Mouse (Mus musculus) intestine, embryonic 14.5 days (tissue): ENCODE measurements around the gene Agps. TPM values are rescaled to one million over a fixed set of nuclear protein-coding genes. Genes with fewer than 3 reads are reported as not detected.
A peak's percentile ranks its signal among the peaks of the same experiment; 100 is the strongest.
"Not testable (repeated sequence)": the region's sequence is repeated elsewhere in the genome, so short reads cannot be mapped to it uniquely, and the experiment has no call there.

Source experiments
- ATAC-seq: fragments of 200-750 bp; cut with Nextera tagmentation; replicated peaks from 2 replicates; pipeline ENCODE4 v1.8.0; 2017; ENCODE audit warnings: low read depth, moderate number of reproducible peaks, moderate TSS enrichment, moderate library complexity; ENCODE audit not compliant: low FRiP score, low TSS enrichment
- DNase-seq: peaks from one replicate; pipeline ENCODE4 v3.0.0-alpha.2; 2018; ENCODE audit warnings: low spot score
- H3K27ac ChIP-seq: fragments of 300-500 bp; sonication (generic); 2 replicates; pipeline ENCODE4 v1.5.1; 2014; ENCODE audit warnings: low read depth, mild to moderate bottlenecking, control low read depth
- H3K27me3 ChIP-seq: fragments of 300-500 bp; sonication (generic); replicated peaks from 2 replicates; pipeline ENCODE4 v1.6.1; 2014; ENCODE audit warnings: low read length, control low read depth; ENCODE audit not compliant: control insufficient read depth, insufficient read depth
- H3K36me3 ChIP-seq: fragments of 300-500 bp; sonication (generic); 2 replicates; pipeline ENCODE4 v1.6.1; 2014; ENCODE audit warnings: low read length, control low read depth; ENCODE audit not compliant: control insufficient read depth, insufficient read depth
- H3K4me1 ChIP-seq: fragments of 300-500 bp; sonication (generic); replicated peaks from 2 replicates; pipeline ENCODE4 v1.6.1; 2014; ENCODE audit warnings: low read length, control low read depth, mixed read lengths; ENCODE audit not compliant: control insufficient read depth, insufficient read depth
- H3K4me2 ChIP-seq: fragments of 300-500 bp; sonication (generic); 2 replicates; pipeline ENCODE4 v1.6.1; 2014; ENCODE audit warnings: low read length
- H3K4me3 ChIP-seq: fragments of 300-500 bp; sonication (generic); 2 replicates; pipeline ENCODE4 v1.5.1; 2014; ENCODE audit warnings: low read depth, low read length, control low read depth, mixed read lengths
- H3K9ac ChIP-seq: fragments of 300-500 bp; sonication (generic); 2 replicates; pipeline ENCODE4 v1.6.1; 2014; ENCODE audit warnings: mild to moderate bottlenecking, low read length
- H3K9me3 ChIP-seq: fragments of 300-500 bp; sonication (generic); 2 replicates; pipeline ENCODE4 v1.6.1; 2016; ENCODE audit warnings: low read length, control low read depth; ENCODE audit not compliant: control insufficient read depth
- WGBS: fragments of 180-500 bp; shearing (Covaris S2); extraction: QIAGEN DNeasy Blood & Tissue Kit; methylation state at CpG from one replicate; pipeline ENCODE4 v1.1.7; 2014; 5-methylcytosine and 5-hydroxymethylcytosine counted together
- polyA plus RNA-seq: library from polyadenylated mRNA; unstranded; fragments of >200 nt; fragmentation: Nextera tagmentation; extraction: Ambion mirVana; gene quantifications from 2 replicates; pipeline ENCODE4 v1.2.1, GENCODE M21; 2014

Agps gene
- polyA plus RNA-seq, 1 experiment from 2014 or later: 35.6 TPM

DNA sequence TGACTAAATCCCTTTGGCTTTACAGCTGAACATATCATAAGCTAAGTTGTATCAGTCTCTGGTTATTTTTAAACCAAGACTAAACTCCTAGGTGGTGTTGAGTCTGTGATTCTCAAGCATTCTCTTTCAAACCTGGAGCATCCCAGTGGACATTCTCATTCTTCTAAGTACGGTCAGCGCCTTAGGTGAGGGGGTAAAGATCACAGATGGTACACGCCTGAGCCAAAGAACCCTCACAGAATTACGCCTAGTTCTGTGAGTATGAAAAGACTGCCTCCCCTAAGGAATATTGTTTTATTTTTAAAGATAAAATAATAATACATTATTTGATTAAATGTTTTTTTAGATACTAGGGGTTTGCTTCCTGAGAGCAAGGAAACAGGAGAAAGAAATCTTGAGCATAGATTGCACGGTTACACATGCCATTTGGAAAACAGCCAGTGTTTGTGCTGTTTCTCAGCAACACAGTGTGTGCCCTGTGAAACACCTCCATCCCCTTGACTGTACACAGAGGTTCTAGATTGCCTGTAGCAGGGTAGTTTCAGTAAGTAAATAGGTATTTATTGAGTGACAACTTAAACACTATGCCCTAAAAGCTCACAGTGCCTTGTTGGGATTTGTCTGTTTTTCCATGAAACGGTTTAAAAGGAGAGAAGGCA is 97.9 kb downstream of the Agps start:
- Histone ChIP-seq H3K36me3 (peaks cover 13% of the 10 kb centered on the region; the same call in 1 of the 2 replicates), H3K4me2 (no peak overlapping the region), H3K9me3 (no peaks in the 10 kb centered on the region), H3K4me1 (no peaks in the 10 kb centered on the region), H3K9ac (no peak overlapping the region), H3K27ac (no peak overlapping the region), H3K27me3 (0 out of 2 replicates have a peak, but pooled peaks cover 3% of the 10 kb centered on the region), H3K4me3 (no peak overlapping the region)
- WGBS: 97% methylated on average over 6 of the region's 6 CpGs
- DNase-seq (no peak), ATAC-seq (no peak)

DNA sequence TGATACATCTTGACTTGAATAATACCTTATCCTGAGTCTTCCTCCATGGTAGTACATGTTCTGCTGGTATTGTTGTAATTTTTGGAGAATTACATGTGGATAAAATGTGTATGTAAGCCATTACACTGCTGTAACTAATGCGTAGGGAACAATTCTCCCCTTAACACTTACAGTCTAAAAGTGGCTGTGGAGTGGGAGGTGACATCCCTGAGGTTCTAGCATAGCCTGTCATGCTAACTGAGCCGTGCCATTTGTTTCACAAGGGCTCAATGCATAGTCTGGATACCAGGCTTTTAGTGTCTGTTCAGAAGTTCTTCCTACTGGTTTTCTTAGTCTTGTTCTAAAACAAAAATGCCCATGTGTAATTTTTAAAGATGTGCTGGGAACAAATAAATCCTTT is 99.0 kb downstream of the Agps start:
- H3K4me1 ChIP-seq: no peaks in the 10 kb centered on the region
- WGBS: 94% methylated on average over 2 of the region's 2 CpGs
- H3K9me3 ChIP-seq: no peaks in the 10 kb centered on the region
- ATAC-seq (no peak), DNase-seq (no peak)
- peaks cover 11% of the 10 kb centered on the region; the same call in 1 of the 2 replicates for H3K36me3 ChIP-seq
- no peak overlapping the region for H3K4me3 ChIP-seq
- no peak overlapping the region for H3K27ac ChIP-seq
- H3K9ac ChIP-seq: no peak overlapping the region
- H3K4me2 ChIP-seq: no peak overlapping the region
- 0 out of 2 replicates have a peak, but pooled peaks cover 3% of the 10 kb centered on the region for H3K27me3 ChIP-seq

DNA sequence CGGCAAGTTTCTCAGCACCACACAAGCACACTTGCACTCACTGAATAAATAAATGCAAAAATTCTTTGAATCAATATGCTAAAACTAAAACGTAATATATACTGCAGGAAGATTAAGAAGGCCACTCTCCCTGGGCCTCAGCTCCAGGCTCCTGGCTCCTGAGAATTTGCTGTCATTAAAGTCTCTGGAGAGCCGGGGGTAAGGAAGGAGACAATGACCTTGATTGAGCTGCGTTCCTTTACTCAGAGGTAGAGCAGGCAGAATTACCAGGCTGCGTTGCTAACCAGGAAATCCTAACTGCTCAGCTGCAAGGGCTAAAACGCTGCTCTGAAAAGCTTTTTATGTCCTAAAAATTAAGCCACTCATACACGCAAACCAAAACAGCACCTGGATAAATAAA is 101.6 kb downstream of the Agps start:
- Histone ChIP-seq H3K27ac (no peak overlapping the region), H3K9ac (no peak overlapping the region), H3K36me3 (peaks cover 2% of the 10 kb centered on the region; the same call in 1 of the 2 replicates), H3K4me3 (no peak overlapping the region), H3K4me2 (no peak overlapping the region), H3K4me1 (no peaks in the 10 kb centered on the region), H3K9me3 (no peaks in the 10 kb centered on the region), H3K27me3 (0 out of 2 replicates have a peak, but pooled peaks cover 3% of the 10 kb centered on the region)
- 33% methylated on average over 7 of the region's 7 CpGs for WGBS
- no peak for ATAC-seq
- no peak for DNase-seq

DNA sequence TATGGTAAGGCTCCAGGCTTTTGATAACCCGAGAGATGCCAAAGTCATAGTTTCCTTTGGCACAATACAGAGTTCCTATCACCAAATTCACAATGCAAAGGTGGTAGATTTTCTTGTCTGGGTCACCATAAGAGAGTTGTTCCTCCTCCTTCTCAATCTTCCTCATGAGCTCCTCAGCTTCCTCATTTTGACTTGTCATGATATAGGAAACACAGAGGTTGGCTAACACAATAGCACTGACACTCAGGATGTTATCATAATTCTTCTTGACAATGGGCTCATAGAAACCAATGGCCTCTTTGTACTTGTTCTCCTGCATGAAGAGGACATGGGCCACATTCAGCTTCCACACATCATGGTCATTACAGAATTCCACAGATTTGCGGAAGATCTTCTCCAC is 104.7 kb downstream of the Agps start:
- not testable (repeated sequence) for H3K9me3 ChIP-seq
- 90% methylated on average over 2 of the region's 2 CpGs for WGBS

DNA sequence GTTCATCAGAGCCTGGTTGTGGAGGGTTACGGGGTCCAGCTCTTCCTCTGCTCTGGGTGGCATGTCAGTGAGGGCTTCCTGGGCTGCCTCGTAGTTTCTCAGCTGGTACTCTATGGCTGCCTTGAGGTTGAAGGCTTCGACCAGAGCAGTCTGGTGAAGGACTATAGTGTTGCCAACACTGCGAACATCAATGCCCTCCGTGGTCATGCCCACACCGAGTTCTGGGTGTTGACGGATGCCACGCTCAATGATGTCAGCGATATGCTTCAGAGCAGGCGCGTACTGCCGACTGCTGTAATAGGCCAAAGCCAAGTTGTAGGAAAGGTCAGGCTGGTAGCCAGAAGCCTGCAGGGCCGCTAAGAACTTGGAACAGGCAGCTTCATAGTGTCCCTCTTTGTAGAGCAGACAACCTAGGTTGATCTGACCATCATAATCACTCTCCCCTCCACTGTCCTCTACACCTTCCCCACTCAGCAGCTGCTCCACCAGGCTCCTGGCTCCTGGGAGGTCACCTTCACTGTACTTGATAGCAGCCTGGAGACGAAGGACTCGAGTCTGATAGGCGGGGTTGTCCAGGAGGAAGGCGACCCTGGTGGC is 105.6 kb downstream of the Agps start:
- H3K36me3 ChIP-seq, H3K4me1 ChIP-seq, H3K27ac ChIP-seq, H3K9me3 ChIP-seq, H3K27me3 ChIP-seq, DNase-seq: not testable (repeated sequence)
- H3K4me3 ChIP-seq: peak overlapping the region; percentile 71
- peak; percentile 65; the same call in 1 of the 2 replicates for ATAC-seq
- H3K9ac ChIP-seq: peak overlapping the region; percentile 65; the same call in 1 of the 2 replicates
- peak overlapping the region; percentile 58 for H3K4me2 ChIP-seq
- WGBS: 77% methylated on average over 14 of the region's 17 CpGs

More for the DNA sequence above, 104.7 kb downstream of the Agps start:
- H3K4me2 ChIP-seq, DNase-seq, H3K27me3 ChIP-seq, H3K9ac ChIP-seq, H3K36me3 ChIP-seq, H3K4me1 ChIP-seq, H3K4me3 ChIP-seq, H3K27ac ChIP-seq, ATAC-seq: not testable (repeated sequence)

DNA sequence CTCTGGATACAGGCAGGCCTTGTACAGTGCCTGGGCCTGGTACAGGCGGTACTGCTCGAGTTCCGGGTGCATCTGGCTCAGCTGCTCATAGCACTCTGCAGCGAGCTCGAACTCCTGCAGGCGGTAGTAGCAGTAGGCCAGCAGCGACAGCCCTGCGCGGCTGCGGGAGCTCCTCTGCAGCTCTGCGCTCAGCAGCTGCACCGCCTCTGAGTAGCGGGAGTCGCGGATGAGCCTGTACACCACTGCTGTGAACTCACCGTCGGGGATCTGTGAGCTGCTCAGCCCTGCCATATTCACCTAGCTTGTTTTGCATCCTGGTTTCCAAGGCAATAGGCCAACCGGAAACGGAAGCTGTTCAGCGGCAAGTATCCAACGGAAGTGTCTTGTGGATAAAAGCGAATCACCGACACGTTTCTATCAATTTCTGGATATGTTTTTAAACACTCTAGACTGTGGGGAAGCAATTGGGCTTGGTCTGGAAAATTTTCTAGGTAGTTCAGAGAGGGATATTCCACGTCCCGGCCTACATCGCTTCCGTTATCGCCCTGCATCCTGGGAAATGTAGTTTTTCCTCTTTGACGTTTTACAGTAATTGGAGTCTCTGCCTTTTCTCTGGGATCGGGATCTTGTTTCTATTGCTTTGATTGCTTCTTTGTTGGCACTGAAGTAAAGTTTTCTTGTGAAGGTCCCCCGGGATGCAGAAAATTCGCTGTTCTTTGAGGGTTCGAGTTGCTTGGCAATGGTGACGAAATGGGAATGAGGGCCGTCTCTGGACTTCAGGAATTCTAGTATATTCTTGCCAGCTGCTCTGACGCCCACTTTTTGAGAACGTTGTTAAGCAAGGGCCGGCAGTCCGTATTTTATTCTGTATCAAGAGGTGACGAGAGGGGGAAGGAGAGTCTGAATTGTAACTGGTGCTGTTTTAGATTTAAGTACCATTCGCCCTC is 106.4 kb downstream of the Agps start, which contains the start of gene Ttc30b:
Gene Ttc30b (minus strand): TSS at position 469 of the 947 bp plus-strand sequence.
- peak; percentile 87 for ATAC-seq
- Histone ChIP-seq H3K27ac (peak within 1 kb of the TSS; percentile 92), H3K9ac (peak within 1 kb of the TSS; percentile 65), H3K9me3 (no peaks in the 10 kb centered on the region), H3K4me2 (peak within 1 kb of the TSS; percentile 58), H3K36me3 (no peaks in the 10 kb centered on the region), H3K4me3 (peak within 1 kb of the TSS; percentile 71), H3K4me1 (no peaks in the 10 kb centered on the region), H3K27me3 (peaks cover 6% of the 10 kb centered on the region; the same call in 1 of the 2 replicates)
- WGBS: 5% methylated on average over 32 of the region's 42 CpGs
- DNase-seq: peak; percentile 86

DNA sequence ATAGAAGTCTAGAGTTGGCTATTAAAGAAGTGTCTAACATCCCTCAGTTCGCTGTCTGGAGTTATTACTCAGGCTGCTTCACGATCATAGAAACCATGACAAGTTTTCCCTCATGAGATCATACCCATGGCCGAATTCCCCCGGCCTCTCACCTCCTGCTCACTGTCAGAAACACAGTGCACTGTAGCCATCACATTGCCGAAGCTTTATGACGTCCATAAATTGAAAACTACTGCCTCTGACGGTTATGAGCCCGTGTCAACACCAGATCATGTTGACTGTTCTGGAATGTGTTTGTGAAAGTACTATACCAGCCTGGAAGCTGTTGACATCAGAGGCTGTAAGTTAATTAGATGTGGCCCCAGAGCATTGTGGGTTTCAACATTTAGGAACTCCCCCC is 118.7 kb downstream of the Agps start:
- H3K4me1 ChIP-seq: no peaks in the 10 kb centered on the region
- no peak overlapping the region for H3K9ac ChIP-seq
- H3K9me3 ChIP-seq: no peaks in the 10 kb centered on the region
- H3K4me2 ChIP-seq: no peak overlapping the region
- DNase-seq (no peak), ATAC-seq (no peak)
- no peaks in the 10 kb centered on the region for H3K36me3 ChIP-seq
- 71% methylated on average over 8 of the region's 8 CpGs for WGBS
- H3K4me3 ChIP-seq: no peak overlapping the region
- no peak overlapping the region for H3K27ac ChIP-seq
- H3K27me3 ChIP-seq: no peaks in the 10 kb centered on the region

DNA sequence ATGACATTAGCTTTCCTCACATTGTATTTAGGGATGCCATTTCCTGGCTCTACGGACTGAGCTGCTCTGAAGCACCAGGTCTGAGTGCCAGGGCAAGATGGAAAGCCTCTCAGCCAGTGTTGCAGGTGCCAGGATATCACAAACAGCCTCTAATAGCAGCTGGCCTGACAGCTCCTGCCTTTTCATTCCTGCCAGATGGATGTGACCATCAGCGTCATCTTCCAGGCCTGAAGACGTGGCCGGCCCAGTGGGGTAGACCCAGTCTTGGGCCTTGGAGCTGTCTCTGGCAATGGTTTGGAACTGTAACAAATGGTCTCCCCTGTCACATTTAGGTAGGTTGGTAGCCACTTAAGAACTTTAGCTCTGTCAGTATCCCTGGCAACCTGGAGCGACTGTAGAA is 121.3 kb downstream of the Agps start:
- Histone ChIP-seq H3K4me1 (no peaks in the 10 kb centered on the region), H3K9me3 (no peaks in the 10 kb centered on the region), H3K4me3 (no peak overlapping the region), H3K27me3 (no peaks in the 10 kb centered on the region; the same call in 1 of the 2 replicates), H3K36me3 (no peaks in the 10 kb centered on the region), H3K27ac (no peak overlapping the region), H3K9ac (no peak overlapping the region), H3K4me2 (no peak overlapping the region)
- ATAC-seq: no peak
- no peak for DNase-seq
- 87% methylated on average over 5 of the region's 5 CpGs for WGBS
